Mouse (Mus musculus) hematopoietic stem cell, adult 5-6 weeks (primary cell): ENCODE results near the gene Olfr656. TPM values are rescaled to one million over a fixed set of nuclear protein-coding genes. Genes with fewer than 3 reads are reported as not detected.

Experiments used
- ATAC-seq, 2 experiments: fragments of 125-278 bp in 1 of 2; replicated peaks in 1 of 2; 2 replicates each; pipeline ENCODE4 v1.8.0; 2016 to 2017; ENCODE audit warnings: inconsistent platforms in 2 of 2, mild to moderate bottlenecking in 2 of 2, moderate number of reproducible peaks in 2 of 2, low read depth in 1 of 2, moderate TSS enrichment in 1 of 2; ENCODE audit not compliant: low FRiP score in 2 of 2, poor library complexity in 2 of 2, severe bottlenecking in 2 of 2, insufficient read depth in 1 of 2, low TSS enrichment in 1 of 2
- total RNA-seq: library from RNA; stranded (forward); fragments of 172-1452, 232-1000 nt; gene quantifications from 2 replicates; pipeline ENCODE4 v1.2.3, GENCODE M21; 2017

The Olfr656 gene
- not detected in 2 replicates for total RNA-seq

- ATAC-seq: no peak
These were observed at the start of gene Olfr656 for GRCm38 (mm10) chr7:104613655-104614054. Olfr656 (plus strand) TSS chr7:104613955.

DNA sequence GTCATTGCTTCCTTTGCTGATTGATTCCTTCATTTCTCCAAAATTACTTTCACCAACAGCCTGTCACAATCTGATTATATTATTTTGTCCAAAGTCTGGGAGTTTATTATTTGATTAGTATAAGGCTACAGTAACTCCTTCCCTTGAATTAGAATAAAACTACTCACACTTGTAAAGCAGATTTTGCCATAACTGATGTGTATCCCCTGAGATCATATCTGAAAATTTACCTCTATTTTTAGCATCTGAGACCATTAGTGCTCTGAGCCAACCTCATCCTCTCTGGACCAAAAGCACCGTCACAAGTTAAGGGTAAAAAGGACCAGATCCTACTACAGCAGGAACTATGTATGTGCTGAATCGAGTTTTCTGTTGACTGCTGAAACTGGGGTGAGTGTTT, 36.7 kb upstream of the Olfr656 start, which contains the start of gene Olfr653:
Olfr653 (plus strand) TSS at position 301 of the 400 bp plus-strand sequence.
- ATAC-seq: no peak

DNA sequence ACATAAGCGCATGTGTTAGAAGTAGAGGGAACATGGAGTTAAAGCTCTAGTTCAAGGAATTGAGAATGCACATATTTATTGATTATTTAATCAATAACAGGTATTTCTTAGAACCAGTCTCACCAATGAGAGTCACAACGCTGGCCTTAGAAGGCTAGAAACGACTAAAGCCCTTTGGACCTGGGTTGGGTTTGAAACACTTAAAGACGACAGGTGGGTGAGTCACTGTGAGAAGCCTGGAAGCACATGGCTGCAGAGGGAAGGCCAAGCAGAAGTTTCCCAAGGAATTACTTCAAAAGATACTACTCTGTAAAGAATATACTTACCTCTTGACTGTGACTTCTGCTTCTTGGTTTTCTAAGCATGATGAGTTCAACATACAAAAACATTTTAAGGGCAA, 32.9 kb upstream of the Olfr656 start:
- no peak for ATAC-seq

DNA sequence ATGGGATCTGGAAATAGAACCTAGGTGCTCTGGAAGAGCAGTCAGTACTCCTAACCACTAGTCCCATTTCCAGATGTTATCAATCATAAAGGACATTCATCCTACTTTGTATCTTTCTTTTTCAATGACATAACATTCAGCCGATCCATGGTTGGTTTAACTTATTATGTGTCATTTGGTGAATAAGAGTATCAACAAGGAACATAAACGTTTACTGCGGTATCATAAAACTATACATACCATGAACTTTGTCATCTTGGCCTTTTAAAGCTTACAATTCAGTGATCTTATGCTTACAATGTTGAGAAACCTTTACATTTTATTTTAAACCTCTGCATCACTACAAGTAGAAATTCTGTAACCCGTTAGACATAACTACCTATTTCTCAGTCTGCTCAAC, 32.3 kb upstream of the Olfr656 start:
- ATAC-seq: no peak

- no peak for ATAC-seq
These were observed 27.0 kb upstream of the Olfr656 start, which contains the start of gene Olfr654 for GRCm38 (mm10) chr7:104586725-104587124. Olfr654 (plus strand) TSS chr7:104587025.

DNA sequence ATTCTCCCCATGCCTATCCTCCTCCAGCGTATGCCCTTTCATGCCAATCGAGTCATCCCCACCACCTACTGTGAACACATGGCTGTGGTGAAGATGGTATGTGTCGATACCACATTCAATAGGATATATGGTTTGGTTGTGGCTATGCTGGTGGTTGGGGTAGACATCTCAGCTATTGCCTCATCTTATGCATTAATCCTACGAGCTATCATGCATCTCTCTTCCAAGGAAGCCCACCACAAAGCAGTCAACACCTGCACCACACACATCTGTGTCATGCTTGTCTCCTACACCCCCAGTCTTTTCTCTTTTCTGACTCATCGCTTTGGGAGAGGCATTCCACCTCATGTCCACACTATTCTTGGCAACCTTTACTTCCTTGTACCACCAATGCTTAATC, 25.5 kb upstream of the Olfr656 start:
- ATAC-seq: no peak

- ATAC-seq: no peak
These were observed 12.1 kb upstream of the Olfr656 start, which contains the start of gene Olfr655 for GRCm38 (mm10) chr7:104601679-104602078. Olfr655 (minus strand) TSS chr7:104601779.

DNA sequence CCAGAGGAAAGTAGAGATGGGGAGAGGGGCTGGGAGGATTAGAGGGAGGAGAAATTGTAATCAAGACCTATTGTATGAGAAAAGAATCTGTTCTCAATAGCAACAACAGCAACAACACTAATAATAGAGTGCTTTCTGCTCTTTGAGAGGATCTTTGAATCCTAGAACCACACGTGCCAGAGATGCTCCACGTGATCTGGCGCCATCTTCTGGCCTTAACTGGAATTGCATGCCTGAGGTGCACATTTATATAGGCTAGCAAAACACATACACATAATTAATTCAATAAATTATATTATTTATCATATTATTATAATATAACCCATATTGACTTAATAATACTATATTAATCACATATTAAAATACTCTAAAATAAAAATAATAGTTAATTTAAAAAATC, 10.6 kb upstream of the Olfr656 start:
- peak; percentile 56 to 74; a peak in 3 of 4 replicates for ATAC-seq

DNA sequence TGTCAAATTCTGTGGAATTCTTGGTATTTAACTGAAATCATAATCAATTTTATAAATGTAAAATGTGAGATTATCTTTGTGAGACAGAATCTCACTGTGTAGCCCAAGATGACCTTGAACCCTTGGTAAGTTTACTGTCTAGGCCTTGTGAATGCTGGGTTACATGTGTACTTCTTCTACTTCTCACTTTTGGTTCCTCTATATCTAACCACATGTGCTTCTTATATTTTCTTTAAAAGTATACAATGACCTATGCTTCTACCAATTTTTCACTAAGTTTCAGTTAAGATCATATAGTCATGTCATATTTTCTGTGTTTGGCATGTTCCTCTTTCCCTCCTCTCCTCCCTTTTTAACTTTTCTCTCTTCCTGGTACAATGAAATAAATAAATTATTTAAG, 9.0 kb upstream of the Olfr656 start:
- ATAC-seq: no peak

DNA sequence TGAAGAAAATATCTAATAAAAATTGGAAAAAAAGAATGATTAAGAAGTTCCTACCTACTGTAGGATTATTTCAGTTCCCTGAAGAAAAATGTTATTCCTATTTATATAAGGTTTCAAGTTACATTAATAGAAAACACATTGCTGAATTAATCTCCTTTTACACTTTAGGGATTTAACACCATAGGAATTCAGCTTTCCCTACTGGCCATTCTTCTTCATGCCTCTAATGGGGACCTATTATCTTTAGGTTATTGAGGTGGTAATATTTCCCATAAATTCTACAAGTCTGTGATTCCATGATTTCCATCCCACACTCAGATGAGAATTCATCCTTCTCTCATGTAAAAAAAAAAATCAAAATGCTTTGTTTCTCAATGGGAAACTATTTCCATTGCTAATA, 10.7 kb downstream of the Olfr656 start, which contains the start of gene Olfr657:
Olfr657 (plus strand) TSS at position 301 of the 400 bp plus-strand sequence.
- ATAC-seq: no peak

- peak; percentile 100 for ATAC-seq
These were observed 33.2 kb downstream of the Olfr656 start, which contains the start of gene Olfr658 for GRCm38 (mm10) chr7:104646841-104647482. Olfr658 (minus strand) TSS chr7:104647305.

DNA sequence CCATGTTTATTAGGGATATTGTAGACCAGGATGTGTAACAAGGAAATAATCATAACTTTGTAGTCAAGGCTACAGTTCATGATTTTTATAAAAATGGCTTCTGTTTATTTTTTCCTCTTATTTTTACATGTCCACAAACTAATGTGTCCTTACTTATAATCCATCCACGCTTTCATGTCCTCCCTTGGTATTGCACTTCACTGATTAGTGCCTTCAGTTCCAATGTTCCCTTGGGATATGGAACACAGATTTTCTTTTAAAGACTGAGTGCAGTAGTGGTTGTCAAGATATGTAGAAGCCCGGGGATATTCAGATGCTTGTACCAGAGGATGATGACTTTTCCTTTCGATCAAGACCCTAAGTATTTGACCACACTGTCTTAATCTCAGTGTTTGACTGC, 52.7 kb downstream of the Olfr656 start, which contains the start of gene Olfr659:
Olfr659 (plus strand) TSS at position 301 of the 400 bp plus-strand sequence.
- ATAC-seq: no peak

Other genes with a start within 250 kb of the Olfr656 start
- 9.2 and 19.9 TPM in 2 replicates for gene Trim30b, start 244.1 kb upstream of the Olfr656 start, total RNA-seq
- 2.8 and 5.3 TPM in 2 replicates for gene Trim30c, start 213.1 kb upstream of the Olfr656 start, total RNA-seq
- gene Trim30a, start 148.8 kb upstream of the Olfr656 start, total RNA-seq: 57.1 and 71.2 TPM in 2 replicates
- 30.3 and 43.8 TPM in 2 replicates for gene Trim30d, start 106.1 kb upstream of the Olfr656 start, total RNA-seq
- not detected in 2 replicates for gene Olfr651, start 63.8 kb upstream of the Olfr656 start, total RNA-seq
- gene Olfr652, start 53.1 kb upstream of the Olfr656 start, total RNA-seq: not detected in 2 replicates
- gene Olfr653, start 36.6 kb upstream of the Olfr656 start, total RNA-seq: not detected in 2 replicates
- gene Olfr654, start 26.9 kb upstream of the Olfr656 start, total RNA-seq: not detected in 2 replicates
- not detected in 2 replicates for gene Olfr655, start 12.2 kb upstream of the Olfr656 start, total RNA-seq
- not detected in 2 replicates for gene Olfr657, start 10.8 kb downstream of the Olfr656 start, total RNA-seq
- gene Olfr658, start 33.4 kb downstream of the Olfr656 start, total RNA-seq: 0.45 and 0.81 TPM in 2 replicates
- gene Olfr659, start 52.8 kb downstream of the Olfr656 start, total RNA-seq: not detected in 2 replicates
- not detected in 2 replicates for gene Olfr661, start 72.5 kb downstream of the Olfr656 start, total RNA-seq
- gene Usp17le, start 163.5 kb downstream of the Olfr656 start, total RNA-seq: not detected in 2 replicates
- gene Usp17lb, start 228.6 kb downstream of the Olfr656 start, total RNA-seq: not detected in 2 replicates
- not detected in 2 replicates for gene Usp17la, start 243.1 kb downstream of the Olfr656 start, total RNA-seq